Mouse (Mus musculus): ENCODE results near the gene Majin. TPM values are rescaled to one million over a fixed set of nuclear protein-coding genes. Genes with fewer than 3 reads are reported as not detected.

Majin gene
- polyA plus RNA-seq, 1 experiment from 2014 or later = not detected

- no peak overlapping the region for H3K4me2 ChIP-seq
- H3K9me3 ChIP-seq = no peaks in the 10 kb centered on the region
- H3K27me3 ChIP-seq (replicated peaks) = no peaks in the 10 kb centered on the region
- WGBS = 83% methylated on average over 8 of the region's 8 CpGs
- H3K9ac ChIP-seq = no peak overlapping the region
- H3K36me3 ChIP-seq = no peaks in the 10 kb centered on the region
- no peaks in the 10 kb centered on the region for H3K4me1 ChIP-seq
- no peak overlapping the region for H3K27ac ChIP-seq
- no peak overlapping the region for H3K4me3 ChIP-seq (replicated peaks)
- ATAC-seq (ENCODE audit: insufficient read depth, low FRiP score, low read depth) = no peak
Measured at GRCm38 (mm10) chr19:6171215-6171614, 13.0 kb upstream of the Majin start.

GRCm38 (mm10) chr19:6174771-6175170 is 9.4 kb upstream of the Majin start:
- no peak overlapping the region for H3K27ac ChIP-seq
- no peak overlapping the region for H3K4me3 ChIP-seq (replicated peaks)
- no peaks in the 10 kb centered on the region for H3K36me3 ChIP-seq
- no peaks in the 10 kb centered on the region for H3K27me3 ChIP-seq (replicated peaks)
- no peak overlapping the region for H3K4me2 ChIP-seq
- 14% methylated on average over 5 of the region's 5 CpGs for WGBS
- no peak for ATAC-seq (ENCODE audit: insufficient read depth, low FRiP score, low read depth)
- no peak overlapping the region for H3K9ac ChIP-seq
- H3K9me3 ChIP-seq = no peaks in the 10 kb centered on the region
- no peaks in the 10 kb centered on the region for H3K4me1 ChIP-seq

- WGBS = 83% methylated on average over 6 of the region's 6 CpGs
- no peak for ATAC-seq (ENCODE audit: insufficient read depth, low FRiP score, low read depth)
- Histone ChIP-seq H3K9ac (no peak overlapping the region), H3K9me3 (no peaks in the 10 kb centered on the region), H3K27ac (no peak overlapping the region), H3K36me3 (no peaks in the 10 kb centered on the region), H3K4me3 (replicated peaks) (no peak overlapping the region), H3K4me1 (no peaks in the 10 kb centered on the region), H3K27me3 (replicated peaks) (no peaks in the 10 kb centered on the region), H3K4me2 (no peak overlapping the region)
Measured at GRCm38 (mm10) chr19:6178775-6179174, 5.4 kb upstream of the Majin start.

- Histone ChIP-seq H3K9me3 (no peaks in the 10 kb centered on the region), H3K4me1 (no peaks in the 10 kb centered on the region), H3K9ac (no peak overlapping the region), H3K27ac (no peak overlapping the region), H3K4me3 (replicated peaks) (no peak overlapping the region), H3K4me2 (no peak overlapping the region), H3K27me3 (replicated peaks) (no peaks in the 10 kb centered on the region), H3K36me3 (no peaks in the 10 kb centered on the region)
- WGBS = 10% methylated on average over 5 of the region's 5 CpGs
- no peak for ATAC-seq (ENCODE audit: insufficient read depth, low FRiP score, low read depth)
Measured at GRCm38 (mm10) chr19:6181629-6182028, 2.6 kb upstream of the Majin start.

- H3K4me3 ChIP-seq (replicated peaks) = no peak overlapping the region
- H3K27me3 ChIP-seq (replicated peaks) = no peaks in the 10 kb centered on the region
- ATAC-seq (ENCODE audit: insufficient read depth, low FRiP score, low read depth) = peak; percentile 60; the same call in 1 of the 2 replicates
- H3K9me3 ChIP-seq = no peaks in the 10 kb centered on the region
- WGBS = 17% methylated on average over 3 of the region's 3 CpGs
- no peak overlapping the region for H3K4me2 ChIP-seq
- no peaks in the 10 kb centered on the region for H3K4me1 ChIP-seq
- no peak overlapping the region for H3K27ac ChIP-seq
- no peaks in the 10 kb centered on the region for H3K36me3 ChIP-seq
- H3K9ac ChIP-seq = no peak overlapping the region
Measured at GRCm38 (mm10) chr19:6182534-6182933, 1.7 kb upstream of the Majin start.

GRCm38 (mm10) chr19:6204265-6204664 is 20.1 kb downstream of the Majin start:
- H3K9ac ChIP-seq = no peak overlapping the region
- H3K4me3 ChIP-seq (replicated peaks) = no peak overlapping the region
- H3K27me3 ChIP-seq (replicated peaks) = no peaks in the 10 kb centered on the region
- no peaks in the 10 kb centered on the region for H3K4me1 ChIP-seq
- 81% methylated on average over 2 of the region's 2 CpGs for WGBS
- no peaks in the 10 kb centered on the region for H3K9me3 ChIP-seq
- H3K36me3 ChIP-seq = no peaks in the 10 kb centered on the region
- no peak overlapping the region for H3K27ac ChIP-seq
- no peak overlapping the region for H3K4me2 ChIP-seq
- ATAC-seq (ENCODE audit: insufficient read depth, low FRiP score, low read depth) = no peak

- no peaks in the 10 kb centered on the region for H3K9me3 ChIP-seq
- no peak overlapping the region for H3K4me3 ChIP-seq (replicated peaks)
- H3K4me2 ChIP-seq = no peak overlapping the region
- no peaks in the 10 kb centered on the region for H3K4me1 ChIP-seq
- no peak overlapping the region for H3K9ac ChIP-seq
- no peaks in the 10 kb centered on the region for H3K36me3 ChIP-seq
- no peak for ATAC-seq (ENCODE audit: insufficient read depth, low FRiP score, low read depth)
- 69% methylated on average over 5 of the region's 5 CpGs for WGBS
- no peak overlapping the region for H3K27ac ChIP-seq
- no peaks in the 10 kb centered on the region for H3K27me3 ChIP-seq (replicated peaks)
Measured at GRCm38 (mm10) chr19:6206716-6207115, 22.5 kb downstream of the Majin start.

GRCm38 (mm10) chr19:6216046-6216705 is 32.0 kb downstream of the Majin start:
- Histone ChIP-seq H3K27ac (no peak overlapping the region), H3K4me3 (replicated peaks) (no peak overlapping the region), H3K4me1 (no peaks in the 10 kb centered on the region), H3K36me3 (no peaks in the 10 kb centered on the region), H3K9ac (no peak overlapping the region), H3K4me2 (no peak overlapping the region), H3K9me3 (no peaks in the 10 kb centered on the region), H3K27me3 (replicated peaks) (no peaks in the 10 kb centered on the region)
- no peak for ATAC-seq (ENCODE audit: insufficient read depth, low FRiP score, low read depth)
- 49% methylated on average over 6 of the region's 6 CpGs for WGBS

GRCm38 (mm10) chr19:6218606-6219005 is 34.4 kb downstream of the Majin start:
- no peaks in the 10 kb centered on the region for H3K36me3 ChIP-seq

GRCm38 (mm10) chr19:6226135-6226534 is 41.9 kb downstream of the Majin start, which contains the start of gene Gpha2:
Gpha2 (plus strand) TSS chr19:6226380.
- Histone ChIP-seq H3K9ac (no peak within 1 kb of the TSS), H3K4me2 (no peak within 1 kb of the TSS), H3K9me3 (no peaks in the 10 kb centered on the region), H3K36me3 (peaks cover 20% of the 10 kb centered on the region), H3K4me3 (replicated peaks) (no peak within 1 kb of the TSS), H3K4me1 (no peaks in the 10 kb centered on the region), H3K27ac (no peak within 1 kb of the TSS), H3K27me3 (replicated peaks) (no peaks in the 10 kb centered on the region)
- 15% methylated on average over 2 of the region's 2 CpGs for WGBS
- peak; percentile 24; the same call in 1 of the 2 replicates for ATAC-seq (ENCODE audit: insufficient read depth, low FRiP score, low read depth)

More at GRCm38 (mm10) chr19:6218606-6219005, 34.4 kb downstream of the Majin start:
- Histone ChIP-seq H3K9me3 (no peaks in the 10 kb centered on the region), H3K4me2 (no peak overlapping the region), H3K4me1 (no peaks in the 10 kb centered on the region), H3K27me3 (replicated peaks) (no peaks in the 10 kb centered on the region), H3K27ac (no peak overlapping the region), H3K9ac (no peak overlapping the region), H3K4me3 (replicated peaks) (no peak overlapping the region)
- ATAC-seq (ENCODE audit: insufficient read depth, low FRiP score, low read depth) = no peak
- 65% methylated on average over 6 of the region's 6 CpGs for whole genome bisulfite sequencing

GRCm38 (mm10) chr19:6226763-6227162 is 42.6 kb downstream of the Majin start:
- no peak overlapping the region for H3K27ac ChIP-seq
- no peaks in the 10 kb centered on the region for H3K4me1 ChIP-seq
- no peaks in the 10 kb centered on the region for H3K27me3 ChIP-seq (replicated peaks)
- no peak overlapping the region for H3K4me3 ChIP-seq (replicated peaks)
- no peak for ATAC-seq (ENCODE audit: insufficient read depth, low FRiP score, low read depth)
- WGBS = 86% methylated on average over 14 of the region's 14 CpGs
- H3K9ac ChIP-seq = no peak overlapping the region
- peaks cover 20% of the 10 kb centered on the region for H3K36me3 ChIP-seq
- no peaks in the 10 kb centered on the region for H3K9me3 ChIP-seq
- H3K4me2 ChIP-seq = no peak overlapping the region

GRCm38 (mm10) chr19:6227864-6228263 is 43.7 kb downstream of the Majin start:
- Histone ChIP-seq H3K9me3 (no peaks in the 10 kb centered on the region), H3K4me1 (no peaks in the 10 kb centered on the region), H3K4me2 (no peak overlapping the region), H3K9ac (no peak overlapping the region), H3K27me3 (replicated peaks) (no peaks in the 10 kb centered on the region), H3K36me3 (peaks cover 20% of the 10 kb centered on the region), H3K4me3 (replicated peaks) (no peak overlapping the region), H3K27ac (no peak overlapping the region)
- no peak for ATAC-seq (ENCODE audit: insufficient read depth, low FRiP score, low read depth)
- 88% methylated on average over 4 of the region's 4 CpGs for WGBS

GRCm38 (mm10) chr19:6230411-6230810 is 46.2 kb downstream of the Majin start:
- Histone ChIP-seq H3K4me2 (no peak overlapping the region), H3K27me3 (replicated peaks) (no peaks in the 10 kb centered on the region), H3K36me3 (peaks cover 23% of the 10 kb centered on the region), H3K4me1 (peaks cover 12% of the 10 kb centered on the region), H3K9me3 (no peaks in the 10 kb centered on the region), H3K27ac (no peak overlapping the region), H3K9ac (no peak overlapping the region), H3K4me3 (replicated peaks) (no peak overlapping the region)
- WGBS = 88% methylated on average over 4 of the region's 4 CpGs
- no peak for ATAC-seq (ENCODE audit: insufficient read depth, low FRiP score, low read depth)
